Mouse (Mus musculus): Measurements from ENCODE around the gene Dmkn. TPM values are rescaled to one million over a fixed set of nuclear protein-coding genes. Genes with fewer than 3 reads are reported as not detected.
A peak's percentile ranks its signal among the peaks of the same experiment; 100 is the strongest.

The Dmkn gene
- total RNA-seq, 1 experiment from 2014 or later: not detected

- no peak for ATAC-seq (ENCODE audit: extremely low read depth, insufficient number of reproducible peaks, low FRiP score, poor library complexity, severe bottlenecking)
Measured at GRCm38 (mm10) chr7:30757001-30757400, 6.6 kb upstream of the Dmkn start.

GRCm38 (mm10) chr7:30758853-30759252 lies 4.7 kb upstream of the Dmkn start:
- no peak for ATAC-seq (ENCODE audit: extremely low read depth, insufficient number of reproducible peaks, low FRiP score, poor library complexity, severe bottlenecking)

- no peak for ATAC-seq (ENCODE audit: extremely low read depth, insufficient number of reproducible peaks, low FRiP score, poor library complexity, severe bottlenecking)
Measured at GRCm38 (mm10) chr7:30761769-30762352, 1.7 kb upstream of the Dmkn start.

- no peak for ATAC-seq (ENCODE audit: extremely low read depth, insufficient number of reproducible peaks, low FRiP score, poor library complexity, severe bottlenecking)
Measured at GRCm38 (mm10) chr7:30765173-30765572, 1.6 kb downstream of the Dmkn start.

- ATAC-seq (ENCODE audit: extremely low read depth, insufficient number of reproducible peaks, low FRiP score, poor library complexity, severe bottlenecking): no peak
Measured at GRCm38 (mm10) chr7:30766408-30766807, 2.9 kb downstream of the Dmkn start.

- no peak for ATAC-seq (ENCODE audit: extremely low read depth, insufficient number of reproducible peaks, low FRiP score, poor library complexity, severe bottlenecking)
Measured at GRCm38 (mm10) chr7:30769236-30769635, 5.7 kb downstream of the Dmkn start.

GRCm38 (mm10) chr7:30776104-30776503 lies 12.5 kb downstream of the Dmkn start:
- no peak for ATAC-seq (ENCODE audit: extremely low read depth, insufficient number of reproducible peaks, low FRiP score, poor library complexity, severe bottlenecking)

- ATAC-seq (ENCODE audit: extremely low read depth, insufficient number of reproducible peaks, low FRiP score, poor library complexity, severe bottlenecking): no peak
Measured at GRCm38 (mm10) chr7:30777081-30777579, 13.6 kb downstream of the Dmkn start.

GRCm38 (mm10) chr7:30777911-30778310 lies 14.4 kb downstream of the Dmkn start:
- no peak for ATAC-seq (ENCODE audit: extremely low read depth, insufficient number of reproducible peaks, low FRiP score, poor library complexity, severe bottlenecking)

- peak; percentile 66 for ATAC-seq (ENCODE audit: extremely low read depth, insufficient number of reproducible peaks, low FRiP score, poor library complexity, severe bottlenecking)
Measured at GRCm38 (mm10) chr7:30781792-30782191, 18.2 kb downstream of the Dmkn start.

GRCm38 (mm10) chr7:30782658-30783057 lies 19.1 kb downstream of the Dmkn start:
- no peak for ATAC-seq (ENCODE audit: extremely low read depth, insufficient number of reproducible peaks, low FRiP score, poor library complexity, severe bottlenecking)

GRCm38 (mm10) chr7:30785154-30785553 lies 21.6 kb downstream of the Dmkn start:
- ATAC-seq (ENCODE audit: extremely low read depth, insufficient number of reproducible peaks, low FRiP score, poor library complexity, severe bottlenecking): no peak

GRCm38 (mm10) chr7:30785721-30786546 lies 22.4 kb downstream of the Dmkn start:
- no peak for ATAC-seq (ENCODE audit: extremely low read depth, insufficient number of reproducible peaks, low FRiP score, poor library complexity, severe bottlenecking)

- ATAC-seq (ENCODE audit: extremely low read depth, insufficient number of reproducible peaks, low FRiP score, poor library complexity, severe bottlenecking): no peak
Measured at GRCm38 (mm10) chr7:30787377-30788022, 23.9 kb downstream of the Dmkn start, which contains the start of gene Krtdap. Gene Krtdap, plus strand, starts transcription at chr7:30787896.

- ATAC-seq (ENCODE audit: extremely low read depth, insufficient number of reproducible peaks, low FRiP score, poor library complexity, severe bottlenecking): no peak
Measured at GRCm38 (mm10) chr7:30790141-30790540, 26.6 kb downstream of the Dmkn start.

GRCm38 (mm10) chr7:30791921-30792320 lies 28.4 kb downstream of the Dmkn start:
- no peak for ATAC-seq (ENCODE audit: extremely low read depth, insufficient number of reproducible peaks, low FRiP score, poor library complexity, severe bottlenecking)

GRCm38 (mm10) chr7:30794921-30795320 lies 31.4 kb downstream of the Dmkn start:
- no peak for ATAC-seq (ENCODE audit: extremely low read depth, insufficient number of reproducible peaks, low FRiP score, poor library complexity, severe bottlenecking)

GRCm38 (mm10) chr7:30796790-30797189 lies 33.2 kb downstream of the Dmkn start:
- no peak for ATAC-seq (ENCODE audit: extremely low read depth, insufficient number of reproducible peaks, low FRiP score, poor library complexity, severe bottlenecking)

- no peak for ATAC-seq (ENCODE audit: extremely low read depth, insufficient number of reproducible peaks, low FRiP score, poor library complexity, severe bottlenecking)
Measured at GRCm38 (mm10) chr7:30800653-30801052, 37.1 kb downstream of the Dmkn start.

- ATAC-seq (ENCODE audit: extremely low read depth, insufficient number of reproducible peaks, low FRiP score, poor library complexity, severe bottlenecking): no peak
Measured at GRCm38 (mm10) chr7:30803256-30803655, 39.7 kb downstream of the Dmkn start.

All from neutrophil, adult 5-6 weeks (primary cell).